Mouse (Mus musculus) urinary bladder, postnatal 36 days (tissue): ENCODE measurements around the gene Tnfsf12.

Source experiments
- DNase-seq, 2 experiments: peaks; one replicate each; pipeline ENCODE4 v3.0.0; 2022; ENCODE audit warnings: low spot score in 2 of 2, mixed read lengths in 1 of 2

Gene Tnfsf12

DNA sequence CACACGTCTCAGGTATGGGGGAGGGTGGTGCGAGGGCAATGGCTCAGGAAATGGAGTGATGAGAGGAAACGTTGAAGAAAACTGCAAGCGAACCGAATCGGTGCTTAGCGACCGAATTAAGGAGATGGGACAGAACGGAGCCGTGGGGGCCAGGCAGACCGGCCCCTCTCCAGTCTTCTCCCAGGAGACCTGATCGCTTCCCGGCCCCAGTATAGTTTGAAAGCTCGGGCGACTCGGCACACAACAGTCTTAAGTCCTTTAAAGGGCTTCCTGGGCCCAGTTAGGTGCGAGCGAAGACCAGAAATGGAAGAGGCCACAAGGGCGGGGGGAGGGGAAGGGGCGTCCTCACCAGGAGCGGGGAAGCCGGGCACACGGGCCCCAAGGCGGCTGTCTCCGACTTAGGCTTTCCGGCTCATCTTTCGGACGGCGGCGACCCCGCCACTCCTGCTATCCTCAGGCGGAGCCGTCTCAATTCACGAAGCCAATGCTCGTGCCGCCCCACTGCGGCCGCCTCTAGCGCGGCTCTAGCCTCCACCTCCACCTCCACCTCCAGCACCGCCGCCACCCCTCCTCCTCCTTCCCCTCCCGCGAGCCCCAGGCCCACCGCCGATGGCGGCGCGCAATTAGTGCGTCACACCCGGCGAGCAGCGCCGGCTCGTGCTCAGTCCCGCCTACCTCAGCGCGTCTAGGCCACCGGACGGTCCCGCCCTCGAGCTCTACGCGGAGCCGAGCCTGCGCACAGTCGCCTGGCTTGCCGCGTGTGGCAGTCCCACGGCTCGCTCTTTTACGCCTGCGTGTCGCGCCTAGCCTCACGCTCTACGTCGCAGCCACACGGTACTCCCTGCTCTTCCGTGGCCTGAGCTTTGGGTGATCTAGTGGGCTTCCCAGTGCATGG, 14.1 kb downstream of the Tnfsf12 start, which contains the start of gene Senp3:
Gene Senp3, minus strand, starts transcription at position 771 of the 895 bp plus-strand sequence.
- DNase-seq: peak; percentile 91 to 96

DNA sequence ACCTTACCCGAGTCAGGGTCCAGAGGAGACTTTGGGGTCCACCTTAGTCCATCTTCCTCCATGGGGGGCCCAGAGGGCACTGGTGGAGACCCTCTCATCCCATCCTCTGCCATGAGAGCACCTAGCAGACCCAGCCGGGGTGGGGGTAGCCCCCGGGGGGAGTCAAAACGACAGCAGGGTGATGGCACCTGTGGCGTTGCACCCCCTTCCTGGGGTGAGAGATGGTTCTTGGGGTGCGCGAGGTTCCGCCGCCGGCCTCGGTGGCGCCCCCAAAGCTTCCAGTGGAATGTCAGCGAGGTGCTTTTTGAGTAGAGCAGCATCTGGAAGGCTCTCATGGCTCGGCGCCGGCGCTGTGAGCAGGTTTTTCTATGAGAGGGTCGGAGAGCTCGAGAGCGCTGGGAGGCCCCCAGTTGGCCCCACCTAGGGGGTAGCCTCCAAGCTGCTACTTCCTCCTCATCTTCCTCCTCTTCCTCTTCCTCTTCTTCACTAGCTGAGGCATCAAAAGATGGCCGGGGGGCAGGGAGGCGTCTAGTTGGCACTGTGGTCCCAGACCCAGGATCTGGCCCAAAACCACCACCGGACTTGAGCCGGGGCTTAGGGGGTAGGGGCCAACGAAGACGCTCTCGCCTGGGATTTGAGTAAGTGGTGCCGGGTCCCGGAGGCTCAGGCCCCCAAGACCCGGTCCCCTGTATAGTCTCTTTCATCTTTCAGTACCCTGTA, 15.4 kb downstream of the Tnfsf12 start:
- no peak for DNase-seq

- DNase-seq: no peak
These were observed 16.5 kb downstream of the Tnfsf12 start for GRCm38 (mm10) chr11:69679144-69679543.

DNA sequence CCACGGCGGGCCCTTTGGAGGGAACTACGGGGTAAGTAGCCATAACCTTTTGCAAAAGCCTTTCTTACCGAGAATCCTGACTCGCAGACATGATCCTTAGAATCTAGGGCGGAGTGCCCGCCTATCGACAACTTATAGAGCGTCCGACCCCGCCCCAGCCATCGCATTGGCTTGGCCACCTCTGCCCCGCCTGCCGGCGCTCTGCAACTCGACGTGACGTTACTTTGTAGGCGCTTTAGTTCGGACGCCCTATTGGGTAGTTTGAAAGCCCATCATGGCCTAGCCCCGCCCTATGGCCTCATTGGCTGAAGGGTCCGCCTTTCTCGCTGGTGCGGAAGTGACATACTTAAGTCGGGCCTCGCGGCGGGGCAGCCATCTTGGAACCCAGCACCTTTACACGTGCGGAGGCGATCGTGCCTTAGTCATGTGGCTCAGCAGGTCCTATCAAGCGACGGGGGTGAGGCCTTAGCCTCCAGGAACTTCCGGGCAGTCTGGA, 23.4 kb downstream of the Tnfsf12 start, which contains the start of gene Eif4a1:
Gene Eif4a1, minus strand, starts transcription at position 213 of the 496 bp plus-strand sequence.
- peak; percentile 100 for DNase-seq

DNA sequence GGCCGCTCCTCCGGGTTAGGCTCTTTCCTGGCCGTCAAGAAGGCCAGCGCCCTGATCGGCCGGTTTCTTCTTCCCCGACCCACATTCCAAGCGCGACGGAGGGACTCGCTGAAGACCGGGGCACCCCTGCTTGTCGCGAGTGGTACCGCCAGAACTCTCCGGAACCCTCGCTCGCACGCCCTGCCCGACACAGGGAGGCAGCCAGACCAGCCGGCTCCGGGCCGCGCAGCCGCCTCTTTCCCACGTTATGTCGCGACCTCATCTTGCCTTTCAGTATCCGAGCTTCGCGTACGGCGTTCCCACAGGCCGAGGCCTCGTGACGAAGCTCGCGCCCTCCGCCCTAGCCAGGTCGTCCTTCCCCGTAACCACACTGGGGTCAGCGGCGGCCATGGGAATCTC, 23.9 kb downstream of the Tnfsf12 start:
- no peak for DNase-seq

- DNase-seq: peak; percentile 84 to 93
These were observed 24.6 kb downstream of the Tnfsf12 start for GRCm38 (mm10) chr11:69670786-69671725.

GRCm38 (mm10) chr11:69666665-69667005, 29.0 kb downstream of the Tnfsf12 start:
- no peak for DNase-seq

DNA sequence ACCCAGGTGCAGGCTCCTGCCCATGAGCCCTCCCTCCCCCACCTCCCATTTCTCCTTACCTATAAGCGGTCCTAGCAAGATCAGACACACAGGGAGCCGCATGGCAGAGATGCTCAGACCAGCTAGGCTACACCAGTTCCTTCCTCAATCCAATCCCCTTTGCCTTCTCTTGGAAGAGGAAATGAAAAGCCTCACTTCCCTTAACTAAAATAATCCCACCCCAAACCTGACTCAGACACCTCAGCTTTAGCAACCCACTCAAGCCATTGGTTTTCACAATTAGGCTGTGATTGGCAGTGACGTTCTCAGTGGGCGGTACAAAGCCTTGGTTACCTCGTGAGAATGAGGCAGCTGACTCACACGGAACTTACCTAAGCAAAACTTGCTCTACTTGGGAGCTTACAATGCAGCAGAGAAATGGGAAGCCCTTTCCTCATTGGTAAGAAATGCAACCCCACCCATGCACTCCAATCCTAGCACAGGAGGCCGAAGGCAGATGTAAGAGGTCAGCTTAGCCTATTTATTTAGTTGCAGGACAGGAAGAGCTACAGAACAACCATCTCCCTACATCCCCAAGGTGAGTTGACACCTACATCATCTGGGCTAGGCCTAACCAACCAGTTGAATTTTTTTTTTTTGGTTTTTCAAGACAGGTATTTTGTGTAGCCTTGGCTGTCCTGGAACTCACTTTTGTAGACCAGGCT, 29.5 kb downstream of the Tnfsf12 start, which contains the start of gene Cd68:
Gene Cd68, minus strand, starts transcription at position 193 of the 704 bp plus-strand sequence.
- DNase-seq: no peak

GRCm38 (mm10) chr11:69665457-69665960, 30.1 kb downstream of the Tnfsf12 start:
- no peak for DNase-seq

DNA sequence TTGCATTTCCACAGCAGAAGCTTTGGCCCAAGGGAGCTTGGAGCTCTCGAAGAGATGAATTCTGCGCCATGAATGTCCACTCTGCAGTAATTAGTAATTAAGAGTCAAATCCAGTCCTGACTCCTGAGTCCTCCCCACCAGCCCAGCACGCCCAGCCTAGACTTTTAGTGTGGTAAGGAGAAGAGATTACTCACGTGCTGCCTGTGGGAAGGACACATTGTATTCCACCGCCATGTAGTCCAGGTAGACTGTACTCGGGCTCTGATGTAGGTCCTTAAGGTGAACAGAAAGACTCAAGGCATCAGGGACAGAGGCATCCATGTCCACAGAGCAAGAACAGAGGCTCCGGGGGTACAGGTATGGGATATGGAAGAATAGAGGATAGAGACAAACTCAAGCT, 30.8 kb downstream of the Tnfsf12 start:
- no peak for DNase-seq

DNA sequence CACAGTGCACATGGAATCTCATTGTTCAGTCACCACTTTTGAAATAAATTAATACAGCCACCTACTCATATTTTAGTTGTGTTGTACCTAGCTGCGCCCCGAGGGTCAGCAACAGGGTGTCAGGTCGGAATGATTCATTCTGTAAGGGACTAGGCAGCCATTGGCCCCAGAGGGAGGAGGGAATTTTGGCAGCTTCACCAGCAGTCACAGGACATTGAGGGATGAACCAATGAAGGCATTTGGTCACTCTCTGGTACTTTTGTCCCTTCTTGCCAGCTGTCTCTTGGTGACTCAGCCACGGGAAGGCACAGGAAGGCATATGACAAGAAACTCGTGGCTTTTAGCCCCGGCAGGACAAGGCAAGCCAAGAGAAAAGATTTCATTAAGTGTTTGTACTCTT, 31.9 kb downstream of the Tnfsf12 start:
- no peak for DNase-seq

- DNase-seq: no peak
These were observed 32.5 kb downstream of the Tnfsf12 start for GRCm38 (mm10) chr11:69662967-69663671.

- peak; percentile 89 to 93 for DNase-seq
These were observed 33.3 kb downstream of the Tnfsf12 start, which contains the start of gene Mpdu1 for GRCm38 (mm10) chr11:69662213-69662966. Gene Mpdu1 (minus strand): TSS chr11:69662642.

- no peak for DNase-seq
These were observed 34.3 kb downstream of the Tnfsf12 start for GRCm38 (mm10) chr11:69661221-69661881.

DNA sequence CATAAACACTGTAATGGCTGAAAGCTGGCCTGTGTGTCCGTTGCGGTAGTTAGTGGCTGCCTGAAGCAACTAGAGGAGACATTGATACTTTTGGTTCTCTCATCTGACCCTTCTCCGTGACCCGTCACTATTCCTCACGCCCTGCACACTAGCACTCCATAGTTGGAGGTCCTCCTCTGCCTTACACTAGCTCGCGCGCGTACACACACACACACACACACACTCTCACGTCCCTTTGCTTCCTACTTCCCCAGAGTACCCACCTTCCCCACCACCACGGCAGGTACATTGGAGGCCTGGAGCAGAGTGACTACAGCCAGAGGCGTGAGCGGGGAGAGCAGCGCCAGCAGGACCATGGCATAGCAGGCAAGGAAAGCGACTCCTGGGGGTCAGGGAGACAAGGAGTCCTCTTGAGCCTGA, 38.2 kb downstream of the Tnfsf12 start:
- DNase-seq: no peak

DNA sequence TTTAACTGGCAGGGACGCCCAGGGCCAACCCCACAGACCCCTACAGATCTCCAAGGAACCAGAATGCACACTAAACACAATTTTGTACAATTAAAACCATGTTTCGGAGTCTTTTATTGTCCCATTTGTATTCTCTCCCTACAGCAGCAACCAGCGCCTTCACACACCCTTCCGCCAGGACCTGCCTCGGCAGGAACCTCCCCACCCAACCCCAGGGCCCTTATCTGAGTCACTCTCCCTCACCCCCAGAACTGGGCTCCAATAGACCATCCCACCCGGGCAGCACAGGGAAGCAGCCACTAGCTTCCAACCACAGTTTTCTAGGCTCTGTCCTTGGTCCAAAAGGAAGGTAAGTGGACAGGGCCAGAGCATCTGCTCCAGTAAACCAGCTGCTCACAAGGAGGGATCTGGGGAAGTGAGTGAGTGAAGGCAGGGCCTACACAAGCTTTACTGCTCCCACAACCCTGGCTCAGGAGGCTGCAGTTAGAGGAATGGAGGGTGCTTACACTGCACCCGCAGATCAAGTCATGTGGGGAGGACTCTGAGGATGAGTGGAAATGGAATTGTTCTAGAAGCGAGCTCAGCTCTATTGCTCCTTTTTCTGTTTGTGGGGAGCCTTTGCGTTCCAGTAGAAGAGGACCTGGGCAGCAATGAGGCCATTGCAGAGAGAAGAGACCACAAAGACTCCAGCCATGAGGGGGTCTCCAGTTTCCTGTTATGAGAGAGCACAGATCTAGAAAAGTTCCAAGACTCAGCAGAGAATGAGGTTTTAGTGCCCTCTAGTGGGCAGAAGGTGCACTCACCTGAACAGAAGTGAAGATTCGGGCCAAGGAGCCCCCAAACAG, 38.8 kb downstream of the Tnfsf12 start:
- peak in 1 of 2 experiments; percentile 62 for DNase-seq

GRCm38 (mm10) chr11:69656065-69656455, 39.6 kb downstream of the Tnfsf12 start:
- DNase-seq: peak; percentile 56 to 67
